Comparison of ENCODE assay signal across 8 mouse cellular contexts in genomic region chr13:47014334-47015194, GRCm38 (mm10). TPM values are rescaled to one million over a fixed set of nuclear protein-coding genes. Genes with fewer than 3 reads are reported as not detected.
DNase-seq lines count a peak whose midpoint lies in the region; ATAC-seq lines count a peak whose summit lies in the region.

TSS of gene Nhlrc1 (minus strand) at chr13:47014850.

- peaks cover 13% of the 10 kb centered on the region for H3K4me1 ChIP-seq in embryonic facial prominence, embryonic 10.5 days
- peaks cover 5% of the 10 kb centered on the region; the same call in 1 of the 2 replicates for H3K4me1 ChIP-seq in intestine, embryonic 16.5 days (ENCODE audit: control insufficient read depth, insufficient read depth, low read length)

- peak; percentile 88 for DNase-seq in adrenal gland, postnatal 10 days
- peak; percentile 80 for DNase-seq in embryonic facial prominence, embryonic 10.5 days (ENCODE audit: low spot score)
- peak; percentile 85 to 86 for DNase-seq in left cerebral cortex, postnatal 25 days (ENCODE audit: low spot score in 2 of 2)
- DNase-seq in mesoderm, embryonic 11.5 days (ENCODE audit: low read depth, low spot score): peak; percentile 84
- DNase-seq in right cerebral cortex, postnatal 14 days: peak; percentile 84
- DNase-seq in urinary bladder, postnatal 14 days (ENCODE audit: low spot score): peak; percentile 74

- intact Hi-C loops in left cerebral cortex, postnatal 25 days (cut with DNase I): loop anchor here (1.0 to 10.0 kb wide), 3 partner anchors 84 to 270 kb away; no protein-coding TSS in a partner anchor

- H3K36me3 ChIP-seq in embryonic facial prominence, embryonic 10.5 days (replicated peaks): peaks cover 2% of the 10 kb centered on the region; the same call in 1 of the 2 replicates
- H3K36me3 ChIP-seq in intestine, embryonic 16.5 days (ENCODE audit: control insufficient read depth, insufficient read depth, low read length): no peaks in the 10 kb centered on the region

- WGBS in embryonic facial prominence, embryonic 10.5 days: 4% methylated on average over 73 of the region's 73 CpGs
- 4% methylated on average over 73 of the region's 73 CpGs for WGBS in intestine, embryonic 16.5 days

- peaks cover 33% of the 10 kb centered on the region for H3K9me3 ChIP-seq in embryonic facial prominence, embryonic 10.5 days
- H3K9me3 ChIP-seq in intestine, embryonic 16.5 days (ENCODE audit: control insufficient read depth, low read length): peaks cover 13% of the 10 kb centered on the region; the same call in 1 of the 2 replicates

- peak within 1 kb of the TSS; percentile 72 for H3K4me3 ChIP-seq in embryonic facial prominence, embryonic 10.5 days
- peak within 1 kb of the TSS; percentile 61 for H3K4me3 ChIP-seq in intestine, embryonic 16.5 days (ENCODE audit: low read length)

- peak within 1 kb of the TSS; percentile 99 for H3K4me2 ChIP-seq in intestine, embryonic 16.5 days (ENCODE audit: low read depth, low read length)

- peak within 1 kb of the TSS; percentile 78 for H3K9ac ChIP-seq in intestine, embryonic 16.5 days (ENCODE audit: low read depth, low read length)

- H3K27me3 ChIP-seq in embryonic facial prominence, embryonic 10.5 days (replicated peaks; ENCODE audit: low read depth, poor library complexity, severe bottlenecking): peaks cover 47% of the 10 kb centered on the region
- H3K27me3 ChIP-seq in intestine, embryonic 16.5 days (replicated peaks; ENCODE audit: control insufficient read depth, insufficient read depth, low read length): no peaks in the 10 kb centered on the region

- H3K27ac ChIP-seq in embryonic facial prominence, embryonic 10.5 days (replicated peaks): peak within 1 kb of the TSS; percentile 84
- H3K27ac ChIP-seq in intestine, embryonic 16.5 days (ENCODE audit: low read length): no peak within 1 kb of the TSS

- peak; percentile 93 for ATAC-seq in granulocyte monocyte progenitor cell, adult 5-6 weeks (replicated peaks; ENCODE audit: poor library complexity, severe bottlenecking)
- ATAC-seq in intestine, embryonic 16.5 days: peak; percentile 86

RNA-seq across cellular contexts. Expression of gene Nhlrc1, which starts in this region (rescaled TPM):
- total RNA-seq in adrenal gland, postnatal 10 days (2021): 1 to 10 TPM; 3.1 to 5.0 TPM
- polyA plus RNA-seq in embryonic facial prominence, embryonic 10.5 days (2016; fragmentation: Nextera tagmentation; extraction: Ambion mirVana): 2.0 and 3.0 TPM in 2 replicates
- total RNA-seq in granulocyte monocyte progenitor cell, adult 5-6 weeks (2014; fragmentation: Nextera tagmentation): 1.6 and 1.7 TPM in 2 replicates
- 2.1 and 4.3 TPM in 2 replicates for total RNA-seq in granulocyte monocyte progenitor cell, adult 5-6 weeks (2017)
- 2.9 and 3.1 TPM in 2 replicates for polyA plus RNA-seq in intestine, embryonic 16.5 days (2015; fragmentation: Nextera tagmentation; extraction: Ambion mirVana)
- total RNA-seq in left cerebral cortex, postnatal 25 days (2021): 10 to 100 TPM; 17.2 to 18.8 TPM
